Mouse (Mus musculus): Measurements from ENCODE around the gene Unkl.

DNA sequence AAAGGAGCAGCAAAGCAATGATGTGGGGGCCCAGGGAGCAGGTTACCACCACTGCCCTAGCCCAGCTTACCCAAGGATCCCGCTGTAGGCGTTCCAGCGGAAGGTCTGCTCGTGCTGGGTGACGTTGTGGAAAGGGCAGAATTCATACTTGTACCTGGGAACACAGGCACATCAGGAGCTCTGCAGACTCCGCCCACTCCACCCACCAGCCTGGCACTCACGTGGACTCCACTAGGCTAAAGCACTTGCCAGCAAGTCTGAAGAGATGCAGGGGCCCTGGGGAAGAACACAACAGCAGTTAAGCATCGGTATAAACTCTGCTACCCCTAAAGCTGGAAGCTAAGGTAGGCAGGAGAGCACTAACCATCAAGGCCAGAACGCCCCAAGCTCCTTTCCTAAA, 47.4 kb downstream of the Unkl start:
- TF ChIP-seq MAFK (IDR thresholded peaks at IDR 0.05; ENCODE audit: insufficient read depth, low read depth, low read length) (no peak), CHD2 (IDR thresholded peaks at IDR 0.05; ENCODE audit: low read depth, low read length) (no peak), HCFC1 (IDR thresholded peaks at IDR 0.05; ENCODE audit: borderline replicate concordance, insufficient read depth, low read length) (no peak)

Data from ES-E14 (cell line).